Mouse (Mus musculus) spleen, adult 2 months (tissue): ENCODE results near the gene Slc44a4.

Experiments
- CTCF ChIP-seq: fragments of 200-500 bp; IDR thresholded peaks from 2 replicates; pipeline ENCODE4 v1.5.1; 2011; ENCODE audit warnings: mild to moderate bottlenecking, inconsistent platforms; ENCODE audit not compliant: insufficient read depth, insufficient read length, insufficient replicate concordance; ENCODE audit errors: extremely low read depth
- POLR2A ChIP-seq: fragments of 200-500 bp; IDR thresholded peaks from 2 replicates; pipeline ENCODE4 v1.6.1; 2011; ENCODE audit warnings: low read depth, low read length, inconsistent platforms

DNA sequence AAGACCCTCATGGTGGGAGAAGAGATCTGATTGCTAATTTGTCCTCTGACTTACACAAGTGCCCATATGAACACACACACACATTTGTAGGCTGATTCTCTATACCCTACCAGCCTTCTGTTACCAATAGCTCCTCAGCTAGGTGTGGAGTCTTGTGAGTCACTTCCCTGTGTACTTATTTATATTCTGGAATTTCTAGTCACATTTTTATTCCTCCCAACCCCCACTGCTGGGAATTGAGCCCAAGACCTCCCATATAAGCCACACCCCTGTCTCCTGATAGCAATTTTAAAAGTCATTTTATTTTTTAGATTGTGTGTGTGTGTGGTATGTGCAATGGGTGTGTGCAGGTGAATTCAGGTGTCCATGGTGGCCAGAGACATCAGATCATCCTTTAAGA lies 30.1 kb downstream of the Slc44a4 start:
- TF ChIP-seq POLR2A, result no peak
- no peak for TF ChIP-seq CTCF
